15 mouse cellular contexts compared by ENCODE assay signal in genomic region chr17:31259145-31259544, GRCm38 (mm10). TPM values are rescaled to one million over a fixed set of nuclear protein-coding genes. Genes with fewer than 3 reads are reported as not detected.
"Had no signal": no experiment of that assay in that cellular context is flagged by ENCODE, and none has a peak within 500 bp of the region (broad histone marks: within the 10 kb centered on the region; RNA-seq: fewer than 3 reads in every experiment).

No protein-coding gene starts in this region.

- H3K9ac ChIP-seq: lung, embryonic 15.5 days; midbrain, embryonic 13.5 days; midbrain, embryonic 15.5 days; neural tube, embryonic 12.5 days had no signal

- H3K27me3 ChIP-seq: lung, embryonic 15.5 days; midbrain, embryonic 13.5 days; midbrain, embryonic 15.5 days; neural tube, embryonic 12.5 days had no signal

- H3K9me3 ChIP-seq: lung, embryonic 15.5 days; megakaryocyte, embryonic 14.5 days; midbrain, embryonic 13.5 days; midbrain, embryonic 15.5 days; neural tube, embryonic 12.5 days had no signal

- H3K27ac ChIP-seq: lung, embryonic 15.5 days; macrophage; midbrain, embryonic 13.5 days; midbrain, embryonic 15.5 days; neural tube, embryonic 12.5 days had no signal

- ATAC-seq: lung, postnatal 0 days; midbrain, embryonic 13.5 days; midbrain, embryonic 15.5 days had no signal

- H3K4me2 ChIP-seq: lung, embryonic 15.5 days; midbrain, embryonic 11.5 days; midbrain, embryonic 13.5 days; midbrain, embryonic 15.5 days; neural tube, embryonic 12.5 days had no signal

- H3K36me3 ChIP-seq: lung, embryonic 15.5 days; midbrain, embryonic 13.5 days; midbrain, embryonic 15.5 days; neural tube, embryonic 12.5 days had no signal

- H3K4me3 ChIP-seq: lung, embryonic 15.5 days; megakaryocyte, embryonic 14.5 days; midbrain, embryonic 13.5 days; midbrain, embryonic 15.5 days; neural tube, embryonic 12.5 days had no signal

- DNase-seq: lung, adult 2 months; retina, postnatal 1 day; right cerebral cortex, adult 18-20 months; right cerebral cortex, postnatal 4 days; thymus, adult 18-20 months had no signal

- H3K4me1 ChIP-seq: lung, embryonic 15.5 days had no signal

RNA-seq across cellular contexts. Expression of gene Rsph1, which starts 18.0 kb away (rescaled TPM):
- total RNA-seq: monocyte, adult 5-6 weeks had no signal

RNA-seq across cellular contexts. Expression of gene Ubash3a, which starts 51.5 kb away (rescaled TPM):
- total RNA-seq: midbrain, postnatal 0 days had no signal
- polyA plus RNA-seq: midbrain, embryonic 11.5 days; midbrain, embryonic 15.5 days; midbrain, postnatal 0 days had no signal
